Mouse (Mus musculus) bone marrow macrophage, adult 2 months (primary cell): ENCODE measurements at regions not wholly inside any gene's neighbourhood (a gene's known extent, or its start where the extent isn't known, plus 50 kb on each side); places are given as distances from the start of the nearest gene placed in this dataset.

Experiments used
- CTCF ChIP-seq: IDR thresholded peaks from 2 replicates; pipeline ENCODE4 v1.5.1; 2012; ENCODE audit warnings: low read depth, mild to moderate bottlenecking, low read length, moderate library complexity
- POLR2A ChIP-seq: IDR thresholded peaks from 2 replicates; pipeline ENCODE4 v1.6.1; 2012; ENCODE audit warnings: mild to moderate bottlenecking, low read depth, low read length, borderline replicate concordance

DNA sequence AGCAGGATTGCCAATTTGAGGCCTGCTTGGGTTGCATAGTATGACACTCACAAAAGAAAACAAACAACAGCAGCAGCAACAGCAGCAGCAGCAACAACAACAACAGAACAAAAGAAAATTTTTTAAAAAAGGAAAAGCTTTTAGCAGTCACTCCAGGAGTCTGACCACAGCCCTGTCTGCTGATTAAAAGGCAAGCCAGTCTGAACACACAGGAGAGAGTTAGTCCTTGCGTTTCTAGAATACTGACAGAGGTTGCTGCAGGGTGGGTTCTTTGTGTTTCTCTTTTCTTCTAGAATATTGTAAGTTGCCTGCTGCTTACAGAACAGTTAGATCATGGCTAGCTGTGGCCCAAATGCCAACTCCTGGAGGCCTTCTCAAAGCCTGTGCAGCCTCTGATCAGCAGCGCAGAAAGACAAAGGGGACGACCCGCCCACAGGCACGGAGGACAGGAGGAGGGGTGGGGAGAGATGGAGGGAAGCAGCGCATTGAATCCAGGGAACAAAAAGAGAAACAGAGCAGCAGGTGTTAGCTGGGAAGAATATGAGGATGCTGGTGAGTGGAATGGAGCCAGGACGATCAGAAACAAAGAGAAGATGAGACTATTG, 55.2 kb upstream of the Zc3h12c start:
- no peak for TF ChIP-seq POLR2A
- no peak for TF ChIP-seq CTCF
